Mouse (Mus musculus): ENCODE measurements at regions not wholly inside any gene's neighbourhood (a gene's known extent, or its start where the extent isn't known, plus 50 kb on each side); places are given as distances from the start of the nearest gene placed in this dataset.

GRCm38 (mm10) chr5:39281021-39281420 is 404.4 kb upstream of the Clnk start:
- TF ChIP-seq CTCF (IDR thresholded peaks at IDR 0.05; ENCODE audit: control insufficient read depth, insufficient read depth, insufficient replicate concordance, low read depth, low read length), result no peak
- no peak for TF ChIP-seq POLR2A (IDR thresholded peaks at IDR 0.05; ENCODE audit: control insufficient read depth, low read depth, low read length)
